In the genomic region with DNA sequence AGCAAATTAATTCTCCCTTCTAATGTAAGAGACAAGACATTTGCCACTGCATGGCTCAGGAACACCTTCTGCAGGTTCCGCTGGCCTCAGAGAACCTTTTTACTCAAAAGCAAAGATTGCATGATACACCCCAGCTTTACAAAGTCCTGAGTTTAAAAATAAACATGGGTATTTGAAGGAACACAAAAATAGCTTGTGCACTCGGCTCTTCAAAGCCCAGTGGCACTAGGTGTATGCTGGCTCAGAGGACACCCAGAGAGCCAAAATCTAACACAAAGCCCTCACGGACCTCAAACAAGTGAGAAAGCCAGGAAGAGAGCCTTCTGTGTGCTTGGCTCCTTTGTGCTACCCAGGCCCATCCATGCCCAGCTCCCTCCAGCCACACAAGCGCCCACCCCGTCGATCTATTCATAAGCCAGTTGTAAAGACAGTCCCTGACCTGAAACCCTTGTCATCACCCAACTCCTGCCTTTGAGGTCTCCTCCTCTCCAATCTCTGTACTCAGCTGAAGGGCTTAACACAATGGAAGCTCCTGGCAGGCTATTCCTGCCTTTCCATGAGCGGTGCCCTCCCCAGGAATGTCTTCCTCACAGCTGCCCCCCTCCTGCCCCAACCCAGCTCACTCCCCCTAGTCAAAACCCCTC, we compare ENCODE assay signal across 22 mouse cellular contexts. TPM values are rescaled to one million over a fixed set of nuclear protein-coding genes. Genes with fewer than 3 reads are reported as not detected.
DNase-seq lines count a peak whose midpoint lies in the region; ATAC-seq and TF ChIP-seq lines count a peak whose summit lies in the region.
"Had no signal": no experiment of that assay in that cellular context is flagged by ENCODE, and none has a peak within 500 bp of the region (broad histone marks: within the 10 kb centered on the region; RNA-seq: fewer than 3 reads in every experiment).

No protein-coding gene starts in this region.

- H3K79me2 ChIP-seq in liver, adult 2 months (ENCODE audit: control insufficient read depth, insufficient read depth, low read length): peaks cover 29% of the 10 kb centered on the region; the same call in 1 of the 2 replicates

- no peak for TF ChIP-seq POLR2A in liver, adult 2 months (IDR thresholded peaks at IDR 0.05; ENCODE audit: extremely low read depth, insufficient read depth, low read length)

- peak; percentile 29; the same call in 1 of the 2 replicates for ATAC-seq in forebrain, embryonic 15.5 days (replicated peaks)
- ATAC-seq in forebrain, embryonic 12.5 days (ENCODE audit: low FRiP score): no peak
- ATAC-seq in heart, embryonic 15.5 days (replicated peaks; ENCODE audit: insufficient number of reproducible peaks, insufficient read depth, low FRiP score, low read depth): peak; percentile 76
- ATAC-seq in intestine, embryonic 16.5 days: no peak
- ATAC-seq: forebrain, embryonic 13.5 days; intestine, embryonic 15.5 days had no signal

- peaks cover 5% of the 10 kb centered on the region for H3K4me1 ChIP-seq in forebrain, embryonic 15.5 days
- H3K4me1 ChIP-seq in forebrain, embryonic 12.5 days: 0 out of 2 replicates have a peak, but pooled peaks cover 4% of the 10 kb centered on the region
- H3K4me1 ChIP-seq in liver, adult 2 months (ENCODE audit: control insufficient read depth, insufficient read depth, low read length): peaks cover 38% of the 10 kb centered on the region
- H3K4me1 ChIP-seq in heart, embryonic 15.5 days (replicated peaks): peaks cover 59% of the 10 kb centered on the region
- H3K4me1 ChIP-seq in intestine, embryonic 16.5 days (ENCODE audit: control insufficient read depth, insufficient read depth, low read length): peaks cover 12% of the 10 kb centered on the region

- no peak overlapping the region for H3K27ac ChIP-seq in forebrain, embryonic 15.5 days (replicated peaks)
- no peak overlapping the region for H3K27ac ChIP-seq in forebrain, embryonic 12.5 days
- peak overlapping the region; percentile 80 for H3K27ac ChIP-seq in liver, adult 2 months (replicated peaks; ENCODE audit: insufficient read depth, low read depth, low read length)
- H3K27ac ChIP-seq in heart, embryonic 15.5 days: peak overlapping the region; percentile 93
- H3K27ac ChIP-seq in intestine, embryonic 16.5 days (ENCODE audit: low read length): no peak overlapping the region
- H3K27ac ChIP-seq: forebrain, embryonic 13.5 days; hindbrain, embryonic 14.5 days; intestine, embryonic 15.5 days; left cerebral cortex, adult 2 months; limb, embryonic 12.5 days; liver, embryonic 14.5 days had no signal

- no peak overlapping the region for H3K9ac ChIP-seq in forebrain, embryonic 15.5 days (replicated peaks)
- no peak overlapping the region for H3K9ac ChIP-seq in forebrain, embryonic 12.5 days
- H3K9ac ChIP-seq in liver, adult 2 months (ENCODE audit: low read depth, low read length): 0 out of 2 replicates have a peak overlapping the region, but pooled peaks have one; percentile 26
- no peak overlapping the region; the same call in 1 of the 2 replicates for H3K9ac ChIP-seq in heart, embryonic 15.5 days
- no peak overlapping the region for H3K9ac ChIP-seq in intestine, embryonic 16.5 days (ENCODE audit: low read depth, low read length)
- H3K9ac ChIP-seq: forebrain, embryonic 13.5 days; hindbrain, embryonic 14.5 days; intestine, embryonic 15.5 days; limb, embryonic 12.5 days; liver, embryonic 14.5 days had no signal

- WGBS in forebrain, embryonic 15.5 days: 62% methylated on average over 7 of the region's 7 CpGs
- 73% methylated on average over 7 of the region's 7 CpGs for WGBS in forebrain, embryonic 12.5 days
- 46% methylated on average over 7 of the region's 7 CpGs for WGBS in liver, adult 2 months
- WGBS in heart, embryonic 15.5 days: 30% methylated on average over 7 of the region's 7 CpGs
- WGBS in intestine, embryonic 16.5 days: 77% methylated on average over 7 of the region's 7 CpGs

- no peaks in the 10 kb centered on the region for H3K36me3 ChIP-seq in forebrain, embryonic 15.5 days
- H3K36me3 ChIP-seq in forebrain, embryonic 12.5 days (replicated peaks): no peaks in the 10 kb centered on the region
- no peaks in the 10 kb centered on the region for H3K36me3 ChIP-seq in liver, adult 2 months (ENCODE audit: control insufficient read depth, insufficient read depth, low read length)
- no peaks in the 10 kb centered on the region for H3K36me3 ChIP-seq in heart, embryonic 15.5 days
- no peaks in the 10 kb centered on the region for H3K36me3 ChIP-seq in intestine, embryonic 16.5 days (ENCODE audit: control insufficient read depth, insufficient read depth, low read length)
- H3K36me3 ChIP-seq: intestine, embryonic 15.5 days; limb, embryonic 12.5 days had no signal

- TF ChIP-seq CTCF in liver, adult 2 months (IDR thresholded peaks at IDR 0.05; ENCODE audit: low read depth, low read length): no peak

- H3K4me3 ChIP-seq in forebrain, embryonic 15.5 days: no peak overlapping the region
- no peak overlapping the region for H3K4me3 ChIP-seq in forebrain, embryonic 12.5 days (replicated peaks)
- no peak overlapping the region for H3K4me3 ChIP-seq in liver, adult 2 months (ENCODE audit: insufficient read depth, low read depth, low read length)
- H3K4me3 ChIP-seq in heart, embryonic 15.5 days: no peak overlapping the region
- H3K4me3 ChIP-seq in intestine, embryonic 16.5 days (ENCODE audit: low read length): no peak overlapping the region
- H3K4me3 ChIP-seq: forebrain, embryonic 13.5 days; intestine, embryonic 15.5 days; left cerebral cortex, adult 2 months; limb, embryonic 12.5 days had no signal

- H3K9me3 ChIP-seq in forebrain, embryonic 15.5 days: no peaks in the 10 kb centered on the region
- no peaks in the 10 kb centered on the region for H3K9me3 ChIP-seq in forebrain, embryonic 12.5 days
- H3K9me3 ChIP-seq in heart, embryonic 15.5 days (replicated peaks): no peaks in the 10 kb centered on the region
- H3K9me3 ChIP-seq in intestine, embryonic 16.5 days (ENCODE audit: control insufficient read depth, low read length): no peaks in the 10 kb centered on the region
- H3K9me3 ChIP-seq: forebrain, embryonic 13.5 days; G1E; intestine, embryonic 15.5 days; limb, embryonic 12.5 days had no signal

- peak; percentile 87 for DNase-seq in liver, adult 2 months (ENCODE audit: extremely low read depth, low read depth, low spot score)
- DNase-seq in liver: no peak
- peak; percentile 31 for DNase-seq in heart, adult 8-10 months (ENCODE audit: low spot score)
- DNase-seq in right cerebral cortex, postnatal 4 days: no peak
- DNase-seq: adrenal gland, postnatal 36 days; cerebellum, adult 2 months; cerebellum, postnatal 36 days; kidney, postnatal 36 days; layer of hippocampus, adult 9-11 months; thymus, postnatal 14 days had no signal

- H3K27me3 ChIP-seq in forebrain, embryonic 15.5 days: no peaks in the 10 kb centered on the region
- no peaks in the 10 kb centered on the region for H3K27me3 ChIP-seq in forebrain, embryonic 12.5 days
- H3K27me3 ChIP-seq in liver, adult 2 months (ENCODE audit: control insufficient read depth, insufficient read depth, low read length): no peaks in the 10 kb centered on the region
- no peaks in the 10 kb centered on the region for H3K27me3 ChIP-seq in heart, embryonic 15.5 days
- no peaks in the 10 kb centered on the region for H3K27me3 ChIP-seq in intestine, embryonic 16.5 days (replicated peaks; ENCODE audit: control insufficient read depth, insufficient read depth, low read length)
- H3K27me3 ChIP-seq: forebrain, embryonic 13.5 days; intestine, embryonic 15.5 days; limb, embryonic 12.5 days had no signal

- H3K4me2 ChIP-seq in forebrain, embryonic 15.5 days (replicated peaks): no peak overlapping the region
- H3K4me2 ChIP-seq in forebrain, embryonic 12.5 days: no peak overlapping the region
- H3K4me2 ChIP-seq in heart, embryonic 15.5 days: peak overlapping the region; percentile 39
- no peak overlapping the region for H3K4me2 ChIP-seq in intestine, embryonic 16.5 days (ENCODE audit: low read depth, low read length)
- H3K4me2 ChIP-seq: forebrain, embryonic 13.5 days; hindbrain, embryonic 14.5 days; intestine, embryonic 15.5 days; limb, embryonic 12.5 days had no signal

RNA-seq across cellular contexts. Expression of a gene that starts 23.4 kb away (rescaled TPM):
- polyA plus RNA-seq in forebrain, embryonic 15.5 days (2015; fragmentation: Nextera tagmentation; extraction: Ambion mirVana): 25.0 and 25.9 TPM in 2 replicates
- 33.3 and 34.1 TPM in 2 replicates for polyA plus RNA-seq in forebrain, embryonic 12.5 days (2016; fragmentation: Nextera tagmentation; extraction: Ambion mirVana)
- total RNA-seq in liver, adult 2 months (2014; rRNA removed): 30.9 and 32.2 TPM in 2 replicates
- 18.4 and 24.6 TPM in 2 replicates for polyA plus RNA-seq in liver, adult 2 months (2012; rRNA removed)
- total RNA-seq in heart, adult 8-10 months (2022): 100 to 1,000 TPM in 2 of 4 experiments, 10 to 100 TPM in 2; 87.9 to 110 (median 104) TPM
- polyA plus RNA-seq in heart, embryonic 15.5 days (2015; fragmentation: Nextera tagmentation; extraction: Ambion mirVana): 59.5 and 63.4 TPM in 2 replicates
- polyA plus RNA-seq in intestine, embryonic 16.5 days (2015; fragmentation: Nextera tagmentation; extraction: Ambion mirVana): 43.6 TPM in 2 replicates
- total RNA-seq: monocyte, adult 5-6 weeks had no signal

Comparison
In these comparisons a context has a peak if more than half of its experiments do, and no peak if none do; other contexts are left out.
1. ATAC-seq: peak in forebrain, embryonic 15.5 days (single experiment) and heart, embryonic 15.5 days (single experiment); none in forebrain, embryonic 12.5 days (single experiment) and intestine, embryonic 16.5 days (single experiment).
2. DNase-seq: peak in liver, adult 2 months (single experiment) and heart, adult 8-10 months (single experiment); none in liver (single experiment) and right cerebral cortex, postnatal 4 days (single experiment).
3. H3K27ac ChIP-seq: peak in liver, adult 2 months (single experiment) and heart, embryonic 15.5 days (single experiment); none in forebrain, embryonic 15.5 days (single experiment), forebrain, embryonic 12.5 days (single experiment) and intestine, embryonic 16.5 days (single experiment).